Mouse (Mus musculus) heart, postnatal 0 days (tissue): ENCODE results near the gene Gm12258.

Experiments
- CTCF ChIP-seq: IDR thresholded peaks from 2 replicates; pipeline ENCODE4 v1.5.1; 2016; ENCODE audit warnings: antibody characterized with exemption, control low read depth, low read depth
- EP300 ChIP-seq: IDR thresholded peaks from 2 replicates; pipeline ENCODE4 v1.6.1; 2016; ENCODE audit warnings: antibody characterized with exemption, low read depth

DNA sequence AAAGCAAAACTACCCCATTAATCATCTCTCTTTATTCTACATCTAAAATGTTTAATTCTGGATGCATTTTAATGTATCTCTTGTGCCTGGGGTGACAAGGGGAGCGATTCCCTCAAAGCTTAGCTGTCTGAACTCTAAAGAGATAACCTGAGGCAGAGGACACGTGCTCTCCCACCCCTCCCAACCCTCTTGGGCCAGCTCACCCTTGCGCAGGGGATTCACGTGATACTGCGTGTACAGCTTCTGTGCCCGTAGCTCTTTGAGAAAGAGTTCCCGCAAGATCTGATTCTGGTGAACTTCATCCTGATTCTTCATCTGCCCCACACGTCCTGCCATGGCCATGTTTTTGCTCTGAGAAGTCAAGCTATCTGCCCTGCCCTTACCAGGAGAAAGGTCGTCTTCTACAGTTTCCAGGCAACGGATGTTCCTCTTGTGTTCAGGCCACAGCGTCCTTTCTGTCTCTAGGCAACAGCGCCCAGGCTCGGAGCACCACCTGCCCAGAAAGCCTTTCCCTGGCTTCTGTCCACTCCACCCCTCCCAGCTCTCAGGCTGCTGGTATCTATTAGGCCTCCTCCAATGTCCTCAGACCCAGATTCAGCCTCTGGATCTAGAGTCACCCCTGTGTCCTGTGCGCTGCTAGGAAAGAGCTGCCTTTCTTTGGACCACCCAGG, 45.3 kb upstream of the Gm12258 start, which contains the start of gene Fam183b:
- TF ChIP-seq EP300 (no peak), CTCF (no peak)
